Mouse (Mus musculus): ENCODE measurements around the gene Abcg3. TPM values are rescaled to one million over a fixed set of nuclear protein-coding genes. Genes with fewer than 3 reads are reported as not detected.
A peak's percentile ranks its signal among the peaks of the same experiment; 100 is the strongest.

The Abcg3 gene
- total and polyA plus RNA-seq, 3 experiments, result not detected

- H3K4me3 ChIP-seq (replicated peaks in 1 of 3; ENCODE audit: low read depth in 2 of 3, low read length in 2 of 3, poor library complexity in 1 of 3), result no peak overlapping the region
- H3K9me3 ChIP-seq (replicated peaks; ENCODE audit: low read length), result no peaks in the 10 kb centered on the region
- H3K27ac ChIP-seq (ENCODE audit: insufficient read depth, low read depth), result no peak overlapping the region
These were observed 3.4 kb downstream of the Abcg3 start for GRCm38 (mm10) chr5:104979040-104979513.

GRCm38 (mm10) chr5:104958141-104958793 is 24.3 kb downstream of the Abcg3 start:
- Histone ChIP-seq H3K79me2 (replicated peaks; ENCODE audit: control insufficient read depth, extremely low read depth, insufficient read depth, poor library complexity, severe bottlenecking) (no peaks in the 10 kb centered on the region), H3K27ac (ENCODE audit: insufficient read depth, low read depth) (no peak overlapping the region), H3K9ac (ENCODE audit: insufficient read depth, low read depth) (no peak overlapping the region), H3K36me3 (replicated peaks in 1 of 2; ENCODE audit: control insufficient read depth in 1 of 2, insufficient read depth in 1 of 2, low read length in 1 of 2) (no peaks in the 10 kb centered on the region), H3K4me1 (ENCODE audit: control insufficient read depth in 1 of 2, insufficient read depth in 2 of 2) (peaks cover 4 to 38% of the 10 kb centered on the region in 2 experiments; a peak in 3 of 4 replicates), H3K4me3 (replicated peaks in 1 of 3; ENCODE audit: low read depth in 2 of 3, low read length in 2 of 3, poor library complexity in 1 of 3) (no peak overlapping the region), H3K4me2 (ENCODE audit: insufficient read depth, low read depth, poor library complexity, severe bottlenecking) (no peak overlapping the region), H3K27me3 (replicated peaks) (no peaks in the 10 kb centered on the region), H3K9me3 (replicated peaks; ENCODE audit: low read length) (no peaks in the 10 kb centered on the region)
- dilution Hi-C loops (cut with MboI; ENCODE audit: extremely low pct_ligation_motif_present, extremely low pct_unique_long_range_greater_than_20kb, low sequenced_read_pairs) (no loop called here), in situ Hi-C loops (cut with MboI; ENCODE audit: low pct_ligation_motif_present, low pct_unique_long_range_greater_than_20kb, low sequenced_read_pairs) (no loop called here)
- 0 out of 2 replicates have a peak, but pooled peaks have one; percentile 38 for TF ChIP-seq MEF2A (IDR thresholded peaks at IDR 0.05; ENCODE audit: borderline replicate concordance, low read depth, low read length)
- TF ChIP-seq IRF4 (IDR thresholded peaks at IDR 0.05; ENCODE audit: low read depth, low read length), result peak; percentile 41; the same call in 1 of the 2 replicates
- TF ChIP-seq ZC3H11A (IDR thresholded peaks at IDR 0.05; ENCODE audit: low read depth, low read length), result no peak
- TF ChIP-seq ZNF384 (IDR thresholded peaks at IDR 0.05; ENCODE audit: low read depth, low read length), result no peak
- peak; percentile 58; the same call in 1 of the 2 replicates for TF ChIP-seq EP300 (IDR thresholded peaks at IDR 0.05; ENCODE audit: low read length)
- no peak for TF ChIP-seq MXI1 (IDR thresholded peaks at IDR 0.05; ENCODE audit: low read depth, low read length)
- peak; percentile 47 for DNase-seq (ENCODE audit: extremely low read depth)

More at GRCm38 (mm10) chr5:104979040-104979513, 3.4 kb downstream of the Abcg3 start:
- Histone ChIP-seq H3K27me3 (replicated peaks) (no peaks in the 10 kb centered on the region), H3K4me1 (ENCODE audit: control insufficient read depth in 1 of 2, insufficient read depth in 2 of 2) (peaks cover 3 to 14% of the 10 kb centered on the region in 2 experiments; a peak in 2 of 4 replicates), H3K9ac (ENCODE audit: insufficient read depth, low read depth) (no peak overlapping the region), H3K4me2 (ENCODE audit: insufficient read depth, low read depth, poor library complexity, severe bottlenecking) (no peak overlapping the region), H3K79me2 (replicated peaks; ENCODE audit: control insufficient read depth, extremely low read depth, insufficient read depth, poor library complexity, severe bottlenecking) (no peaks in the 10 kb centered on the region), H3K36me3 (replicated peaks in 1 of 2; ENCODE audit: control insufficient read depth in 1 of 2, insufficient read depth in 1 of 2, low read length in 1 of 2) (no peaks in the 10 kb centered on the region)
- in situ Hi-C loops (cut with MboI; ENCODE audit: low pct_ligation_motif_present, low pct_unique_long_range_greater_than_20kb, low sequenced_read_pairs) (loop anchor here (25.0 kb wide), 1 partner anchor 333 kb away; no protein-coding TSS in a partner anchor), dilution Hi-C loops (cut with MboI; ENCODE audit: extremely low pct_ligation_motif_present, extremely low pct_unique_long_range_greater_than_20kb, low sequenced_read_pairs) (no loop called here)
- DNase-seq (ENCODE audit: extremely low read depth), result no peak
- no peak for TF ChIP-seq ZMIZ1 (IDR thresholded peaks at IDR 0.05; ENCODE audit: low read depth, low read length)
- TF ChIP-seq HCFC1 (IDR thresholded peaks at IDR 0.05; ENCODE audit: low read depth, low read length), result no peak
- no peak for TF ChIP-seq ELF1 (IDR thresholded peaks at IDR 0.05; ENCODE audit: low read depth, low read length)
- TF ChIP-seq RCOR1 (conservative IDR thresholded peaks at IDR 0.05; ENCODE audit: low read depth, low read length), result no peak

GRCm38 (mm10) chr5:104955208-104955607 is 27.3 kb downstream of the Abcg3 start:
- no peaks in the 10 kb centered on the region for H3K27me3 ChIP-seq (replicated peaks)
- no peak overlapping the region for H3K9ac ChIP-seq (ENCODE audit: insufficient read depth, low read depth)
- dilution Hi-C loops (cut with MboI; ENCODE audit: extremely low pct_ligation_motif_present, extremely low pct_unique_long_range_greater_than_20kb, low sequenced_read_pairs), result no loop called here
- no peaks in the 10 kb centered on the region for H3K9me3 ChIP-seq (replicated peaks; ENCODE audit: low read length)
- no peaks in the 10 kb centered on the region for H3K36me3 ChIP-seq (replicated peaks in 1 of 2; ENCODE audit: control insufficient read depth in 1 of 2, insufficient read depth in 1 of 2, low read length in 1 of 2)
- peaks cover 4 to 47% of the 10 kb centered on the region in 2 experiments; a peak in 3 of 4 replicates for H3K4me1 ChIP-seq (ENCODE audit: control insufficient read depth in 1 of 2, insufficient read depth in 2 of 2)
- no peaks in the 10 kb centered on the region for H3K79me2 ChIP-seq (replicated peaks; ENCODE audit: control insufficient read depth, extremely low read depth, insufficient read depth, poor library complexity, severe bottlenecking)
- H3K4me2 ChIP-seq (ENCODE audit: insufficient read depth, low read depth, poor library complexity, severe bottlenecking), result no peak overlapping the region
- no peak overlapping the region for H3K27ac ChIP-seq (ENCODE audit: insufficient read depth, low read depth)
- no peak overlapping the region for H3K4me3 ChIP-seq (replicated peaks in 1 of 3; ENCODE audit: low read depth in 2 of 3, low read length in 2 of 3, poor library complexity in 1 of 3)
- in situ Hi-C loops (cut with MboI; ENCODE audit: low pct_ligation_motif_present, low pct_unique_long_range_greater_than_20kb, low sequenced_read_pairs), result no loop called here
- DNase-seq (ENCODE audit: extremely low read depth), result peak; percentile 47
- TF ChIP-seq JUND (conservative IDR thresholded peaks at IDR 0.05; ENCODE audit: low read depth, low read length) (peak; percentile 54; the same call in 1 of the 2 replicates), MAFK (IDR thresholded peaks at IDR 0.05; ENCODE audit: insufficient replicate concordance, low read length) (no peak), CTCF (conservative IDR thresholded peaks at IDR 0.05 in 1 of 2, IDR thresholded peaks at IDR 0.05 in 1 of 2; ENCODE audit: low read depth in 2 of 2, low read length in 2 of 2) (no peak), RCOR1 (conservative IDR thresholded peaks at IDR 0.05; ENCODE audit: low read depth, low read length) (no peak), EP300 (IDR thresholded peaks at IDR 0.05; ENCODE audit: low read length) (peak; percentile 54; the same call in 1 of the 2 replicates), USF1 (IDR thresholded peaks at IDR 0.05; ENCODE audit: low read depth, low read length) (no peak), TBP (conservative IDR thresholded peaks at IDR 0.05; ENCODE audit: low read depth, low read length) (no peak), JUN (IDR thresholded peaks at IDR 0.05; ENCODE audit: insufficient read depth, low read depth, low read length) (no peak), NELFE (IDR thresholded peaks at IDR 0.05; ENCODE audit: low read depth, low read length) (no peak), IRF4 (IDR thresholded peaks at IDR 0.05; ENCODE audit: low read depth, low read length) (peak; percentile 80), ZKSCAN1 (IDR thresholded peaks at IDR 0.05; ENCODE audit: borderline replicate concordance, low read depth, low read length) (no peak), ZNF384 (IDR thresholded peaks at IDR 0.05; ENCODE audit: low read depth, low read length) (no peak), NRF1 (IDR thresholded peaks at IDR 0.05; ENCODE audit: low read depth, low read length) (no peak), ETS1 (conservative IDR thresholded peaks at IDR 0.05; ENCODE audit: low read depth, low read length) (peak; percentile 78), SMC3 (IDR thresholded peaks at IDR 0.05; ENCODE audit: low read depth, low read length) (no peak), MEF2A (IDR thresholded peaks at IDR 0.05; ENCODE audit: borderline replicate concordance, low read depth, low read length) (peak; percentile 91), GABPA (IDR thresholded peaks at IDR 0.05; ENCODE audit: insufficient replicate concordance, low read depth, low read length) (no peak), CHD2 (IDR thresholded peaks at IDR 0.05; ENCODE audit: low read length) (no peak)
